Mouse (Mus musculus) Muller cell, postnatal 12 days (primary cell): Measurements from ENCODE around the gene Gtsf1.
A peak's percentile ranks its signal among the peaks of the same experiment; 100 is the strongest.
"Not testable (repeated sequence)": the region's sequence is repeated elsewhere in the genome, so short reads cannot be mapped to it uniquely, and the experiment has no call there.

Source experiments
- DNase-seq: peaks from one replicate; pipeline ENCODE4 v3.0.0-alpha.2; 2015; ENCODE audit errors: inconsistent ontology term

Gene Gtsf1

DNA sequence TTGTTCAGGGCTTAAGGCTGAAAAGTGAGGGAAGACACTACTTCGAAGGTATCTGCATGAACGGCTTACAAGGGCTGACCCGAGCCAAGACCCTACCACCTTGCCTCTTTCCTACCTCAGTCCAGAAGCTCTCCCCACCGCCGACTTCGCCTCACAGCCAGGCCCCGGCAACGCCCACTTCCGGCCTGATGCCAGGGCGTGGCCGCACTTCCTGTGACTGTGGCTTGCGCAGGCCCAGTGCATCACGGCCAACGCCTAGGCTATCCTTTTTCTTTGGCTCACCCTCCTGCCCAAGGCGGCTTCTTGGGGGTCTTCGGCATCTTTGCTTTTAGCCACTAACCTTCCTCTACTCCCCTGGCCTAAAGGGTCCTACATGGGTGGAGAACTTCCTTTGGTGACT is at the start of gene Gtsf1:
Gene Gtsf1, minus strand, starts transcription at position 230 of the 400 bp plus-strand sequence.
- no peak for DNase-seq

DNA sequence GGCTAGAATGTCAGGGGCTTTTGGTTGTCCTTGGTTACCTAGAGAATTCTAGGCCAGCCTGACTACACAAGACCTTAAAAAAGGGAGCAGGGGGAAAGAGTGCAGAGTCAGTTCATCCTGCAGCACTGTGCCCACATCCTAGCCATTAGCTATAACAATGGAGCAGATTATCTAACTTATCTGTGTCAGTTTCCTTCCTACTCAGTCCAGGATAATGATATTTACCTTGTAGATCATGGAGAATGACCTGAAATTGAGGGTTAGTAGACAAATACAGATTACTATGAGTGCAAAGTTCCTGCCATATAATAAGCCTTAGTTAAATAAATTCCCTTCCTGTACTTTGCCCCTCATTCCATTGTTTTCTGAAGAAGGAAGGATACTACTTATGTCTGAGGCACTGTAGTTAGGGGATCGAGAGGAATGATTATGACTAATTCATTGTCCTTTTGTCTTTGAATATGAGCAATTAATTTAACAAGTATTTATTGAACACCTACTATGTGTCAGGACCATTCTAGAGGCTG is 48.9 kb upstream of the Gtsf1 start:
- DNase-seq, result no peak

DNA sequence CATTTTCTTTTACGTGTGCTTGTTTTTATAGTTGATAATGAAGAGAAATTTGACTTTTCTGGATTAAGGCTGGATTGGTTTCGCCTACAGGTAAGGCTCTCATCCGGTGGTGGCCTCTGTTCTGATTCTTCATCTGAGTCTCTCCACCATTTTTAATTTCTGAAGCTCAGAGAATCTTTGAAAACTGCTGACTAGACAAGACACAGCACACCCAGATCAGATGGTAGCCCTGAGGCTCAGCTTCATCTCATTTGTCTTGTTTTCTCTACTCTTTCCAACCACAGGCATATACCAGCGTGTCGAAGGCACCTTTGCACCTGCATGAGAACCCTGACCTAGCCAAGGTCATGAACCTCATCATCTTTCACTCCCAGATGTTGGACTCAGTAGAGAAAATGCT is 43.5 kb upstream of the Gtsf1 start:
- DNase-seq, result no peak

DNA sequence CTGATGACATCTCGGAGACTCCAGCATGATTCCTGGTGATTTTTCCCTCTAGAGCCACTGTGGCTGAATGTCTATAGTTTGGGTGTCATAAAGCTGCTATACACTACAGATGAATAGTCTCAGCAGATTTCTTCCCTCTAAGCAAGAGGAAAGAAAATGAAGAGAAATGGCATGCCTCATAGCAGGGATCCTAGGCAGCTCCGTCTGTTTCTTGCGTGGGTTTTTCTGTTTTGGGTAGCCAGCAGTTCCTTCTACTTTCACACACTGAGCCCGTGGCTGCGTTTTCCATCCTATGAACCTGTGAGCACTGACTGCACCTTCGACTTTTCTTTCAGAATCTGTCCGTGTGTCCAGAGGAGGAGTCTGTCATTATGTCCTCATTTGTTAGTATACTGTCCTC is 42.9 kb upstream of the Gtsf1 start:
- no peak for DNase-seq

DNA sequence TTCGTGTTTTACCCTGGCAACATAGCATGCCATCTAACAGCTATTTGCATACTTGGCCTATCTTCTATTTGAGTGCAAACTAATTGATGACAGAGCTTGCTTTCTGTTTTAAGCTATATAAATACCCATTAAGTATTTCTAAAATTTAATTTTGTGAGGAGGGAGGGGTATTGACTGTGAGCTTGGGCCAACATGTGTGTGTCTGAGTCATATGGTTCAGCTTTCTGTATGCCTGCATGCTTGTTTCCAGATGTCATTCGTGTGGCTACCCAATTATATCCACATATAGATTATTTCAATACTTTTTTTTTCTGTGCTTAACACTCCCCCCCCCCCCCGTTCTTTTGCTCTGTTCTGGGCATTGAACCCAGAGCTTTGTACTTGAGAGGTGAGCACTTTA is 42.0 kb upstream of the Gtsf1 start:
- no peak for DNase-seq

DNA sequence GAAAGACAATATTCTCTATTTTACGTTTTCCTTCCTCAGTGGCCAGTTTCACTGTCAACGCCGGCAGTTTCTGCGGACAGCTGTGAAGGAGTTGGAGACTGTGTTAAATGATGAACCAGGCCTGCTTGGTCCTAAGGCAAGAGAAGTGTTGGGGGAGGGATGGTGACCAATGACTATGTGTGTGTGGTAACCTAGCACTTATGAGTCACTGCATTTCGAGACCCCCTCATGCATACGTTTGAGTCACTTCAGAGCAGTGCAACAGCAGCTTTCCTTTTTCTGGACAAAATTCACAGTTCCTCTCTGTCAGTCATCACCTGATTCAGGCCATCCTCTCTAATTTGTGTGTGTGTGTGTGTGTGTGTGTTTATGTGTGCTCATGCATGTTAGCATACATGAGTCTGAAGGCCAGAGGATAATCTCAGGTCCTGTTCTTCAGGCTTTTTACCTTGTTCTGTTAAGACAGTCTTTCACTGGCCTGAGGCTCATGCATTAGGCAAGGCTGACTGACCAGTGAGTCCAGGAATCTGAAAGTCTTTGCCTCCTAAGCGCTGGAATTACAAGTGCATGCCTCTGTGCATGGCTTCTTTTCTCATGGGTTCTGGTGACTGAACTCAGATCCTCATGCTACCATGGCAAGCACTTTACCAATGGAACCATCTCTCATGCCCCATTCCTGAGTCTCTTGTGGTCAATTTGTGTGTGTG is 41.4 kb upstream of the Gtsf1 start:
- no peak for DNase-seq

DNA sequence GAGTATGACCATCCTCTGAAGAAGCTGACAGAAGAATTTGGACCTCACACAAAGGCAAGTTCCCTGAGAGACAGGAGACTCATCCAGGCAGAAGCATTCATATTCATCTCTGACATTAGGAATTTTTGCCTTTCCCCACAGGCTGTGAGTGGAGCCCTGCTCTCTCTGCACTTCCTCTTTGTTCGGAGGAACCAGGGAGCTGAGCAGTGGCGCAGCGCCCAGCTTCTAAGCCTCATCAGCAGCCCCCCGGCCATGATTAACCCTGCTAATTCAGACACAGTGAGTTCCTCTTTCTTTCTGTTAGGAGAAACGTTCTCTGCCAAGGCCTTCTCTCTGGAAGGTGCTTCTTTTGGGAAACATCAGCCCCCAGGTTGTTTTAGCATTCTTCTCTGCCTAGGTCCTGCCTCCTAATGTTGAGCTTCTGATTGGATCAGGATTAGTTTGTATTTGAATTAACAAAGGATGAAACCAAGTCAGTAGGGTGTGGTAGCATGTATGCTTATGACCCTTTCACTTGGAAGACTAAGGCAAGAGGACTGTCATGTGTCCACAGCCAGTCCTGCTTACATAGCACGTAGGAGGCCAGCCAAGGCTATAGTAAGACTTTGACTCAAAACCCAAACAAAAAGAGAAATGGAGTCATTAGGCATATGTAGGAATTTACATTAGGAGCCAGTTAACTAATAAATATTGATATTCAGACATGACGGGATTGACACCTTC is 32.4 kb upstream of the Gtsf1 start:
- peak; percentile 92 for DNase-seq

DNA sequence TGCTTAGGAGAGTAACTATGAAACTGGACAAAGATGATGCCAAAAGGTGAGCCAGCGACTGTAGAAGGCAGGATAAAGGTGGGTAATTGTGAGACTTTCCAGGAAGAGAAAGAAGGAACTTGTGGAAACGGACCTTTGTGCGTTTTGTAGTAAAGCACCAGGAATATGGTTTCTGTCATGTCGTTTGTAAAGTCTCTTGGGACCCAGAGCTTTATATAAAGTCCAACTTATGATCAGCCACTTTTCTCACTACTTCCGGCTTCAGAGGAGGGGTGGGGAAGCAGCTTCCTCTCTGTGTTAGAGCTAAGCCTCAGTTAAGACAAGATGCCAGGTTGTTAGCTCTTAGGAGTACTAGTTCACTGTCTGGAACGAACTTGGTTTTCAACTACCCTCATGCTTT is 24.2 kb upstream of the Gtsf1 start:
- DNase-seq, result no peak

DNA sequence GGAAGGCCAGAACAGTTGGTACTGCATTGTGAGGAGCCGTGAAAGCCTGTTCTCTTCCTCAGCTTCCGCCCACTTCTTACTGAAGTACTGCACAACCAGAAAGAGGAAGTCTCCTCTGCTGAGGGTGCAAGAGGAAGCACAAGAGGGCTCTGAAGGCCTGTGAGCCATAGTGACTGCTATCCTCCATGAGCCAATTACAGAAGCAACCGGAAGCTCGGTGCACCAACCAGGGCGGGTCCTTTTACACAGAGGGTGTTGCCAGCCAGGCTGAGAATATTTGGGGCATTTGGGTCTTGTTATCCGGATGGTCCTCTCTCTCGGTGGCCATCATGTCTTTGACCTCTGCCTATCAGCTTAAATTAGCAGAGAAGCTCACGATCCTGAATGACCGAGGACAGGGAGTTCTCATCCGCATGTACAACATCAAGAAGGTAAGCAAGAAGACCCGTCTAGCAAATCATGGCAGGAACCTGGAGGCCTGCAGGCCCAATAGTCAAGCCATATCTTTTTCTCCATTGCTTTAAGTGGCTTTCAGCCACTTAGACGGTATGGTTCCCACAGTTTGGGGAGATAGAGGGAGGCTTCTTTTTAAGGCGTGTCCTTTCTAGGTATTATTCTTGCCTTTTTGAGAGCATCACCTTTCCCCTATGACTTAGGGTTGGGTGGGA is 23.4 kb upstream of the Gtsf1 start, which contains the start of gene Nckap1l:
Gene Nckap1l, plus strand, starts transcription at position 244 of the 668 bp plus-strand sequence.
- DNase-seq, result no peak

DNA sequence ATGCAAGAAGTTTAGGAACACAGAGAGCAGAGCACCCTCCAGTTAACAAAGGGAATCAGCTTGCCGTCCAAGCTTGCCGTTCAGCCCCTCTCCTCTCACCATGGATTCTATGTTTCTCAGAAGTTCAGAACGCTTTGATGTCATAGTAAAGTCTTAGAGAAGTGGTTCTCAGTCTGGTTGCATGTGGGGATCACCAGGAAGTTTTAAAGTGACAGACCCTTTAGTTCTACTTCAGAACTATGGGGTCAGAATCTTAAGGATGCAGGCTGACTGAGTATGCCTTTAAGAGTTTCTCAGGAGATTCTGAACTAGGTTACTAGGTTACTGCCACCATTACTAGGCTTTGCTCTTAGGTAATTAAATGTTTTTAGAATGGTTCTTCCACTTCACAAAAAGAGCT is 18.1 kb upstream of the Gtsf1 start, which contains the start of gene Gtsf2:
Gene Gtsf2, minus strand, starts transcription at position 101 of the 400 bp plus-strand sequence.
- no peak for DNase-seq

DNA sequence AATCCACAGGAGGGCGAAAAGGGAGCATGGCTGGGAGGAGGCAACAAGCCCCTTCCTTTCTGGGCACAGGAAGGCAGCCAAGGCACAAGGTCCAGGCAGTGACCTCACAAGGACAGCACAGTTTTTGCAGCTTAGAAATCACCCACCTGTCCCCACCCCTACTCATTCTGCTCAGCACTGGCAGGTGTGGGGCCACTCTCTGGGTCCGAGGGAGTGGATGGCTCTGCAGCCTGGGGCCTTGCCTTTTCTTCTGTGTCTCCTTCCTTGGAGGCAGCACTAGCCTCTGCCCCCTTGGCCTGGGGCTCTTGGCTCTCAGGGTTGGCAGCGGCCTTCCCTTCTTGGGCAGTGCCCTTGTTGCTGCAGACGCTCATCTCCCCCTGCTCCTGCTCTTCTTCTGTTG is 15.7 kb upstream of the Gtsf1 start:
- DNase-seq, result not testable (repeated sequence)

DNA sequence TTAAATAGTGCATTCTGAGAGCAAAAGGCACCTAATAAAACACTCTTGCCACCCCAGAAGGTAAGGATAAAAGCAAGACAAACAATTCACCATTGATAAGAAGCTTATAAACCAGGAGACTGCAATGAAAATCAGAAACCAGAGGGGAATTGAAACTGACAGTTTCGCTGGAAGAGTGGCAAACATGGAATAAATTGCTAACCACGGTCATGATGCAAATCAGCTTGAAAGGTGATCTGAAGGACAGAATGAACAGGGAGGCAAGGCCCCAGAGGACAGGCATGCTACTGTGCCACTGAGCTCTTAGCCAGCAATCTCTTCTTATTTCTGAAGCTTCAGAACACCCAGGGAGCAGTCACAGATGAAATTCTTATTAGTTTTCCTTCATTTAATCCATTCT is 3.3 kb downstream of the Gtsf1 start:
- DNase-seq, result peak; percentile 10

DNA sequence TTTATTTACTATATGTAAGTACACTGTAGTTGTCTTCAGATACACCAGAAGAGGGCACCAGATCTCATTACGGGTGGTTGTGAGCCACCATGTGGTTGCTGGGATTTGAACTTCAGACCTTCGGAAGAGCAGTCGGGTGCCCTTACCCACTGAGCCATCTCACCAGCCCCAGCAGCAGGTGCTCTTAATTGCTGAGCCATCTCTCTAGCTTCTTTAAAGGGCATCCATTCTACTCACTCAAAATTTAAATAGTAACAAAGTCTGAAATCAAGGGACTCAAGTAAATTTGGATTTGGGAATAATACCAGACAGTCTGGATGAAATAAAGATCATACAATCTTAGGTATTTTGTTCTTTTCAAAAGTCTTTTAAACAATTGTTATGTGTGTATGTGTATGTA is 24.7 kb downstream of the Gtsf1 start:
- not testable (repeated sequence) for DNase-seq

DNA sequence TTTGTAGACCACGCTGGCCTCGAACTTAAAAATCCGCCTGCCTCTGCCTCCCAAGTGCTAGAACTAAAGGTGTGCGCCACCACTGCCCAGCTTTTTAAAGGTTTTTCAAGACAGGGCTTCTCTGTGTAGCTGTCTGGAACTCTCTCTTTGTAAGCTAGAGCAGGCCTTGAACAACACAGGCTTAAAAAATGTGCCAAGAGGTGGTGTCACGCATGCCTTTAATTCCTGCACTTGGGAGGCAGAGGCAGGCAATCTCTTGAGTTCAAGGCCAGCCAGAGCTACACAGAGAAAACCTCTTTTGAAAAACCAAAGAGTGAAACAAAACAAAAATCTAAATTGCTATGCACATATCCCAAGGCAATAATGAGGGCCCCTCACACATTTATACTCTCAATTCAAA is 28.9 kb downstream of the Gtsf1 start:
- DNase-seq, result no peak

DNA sequence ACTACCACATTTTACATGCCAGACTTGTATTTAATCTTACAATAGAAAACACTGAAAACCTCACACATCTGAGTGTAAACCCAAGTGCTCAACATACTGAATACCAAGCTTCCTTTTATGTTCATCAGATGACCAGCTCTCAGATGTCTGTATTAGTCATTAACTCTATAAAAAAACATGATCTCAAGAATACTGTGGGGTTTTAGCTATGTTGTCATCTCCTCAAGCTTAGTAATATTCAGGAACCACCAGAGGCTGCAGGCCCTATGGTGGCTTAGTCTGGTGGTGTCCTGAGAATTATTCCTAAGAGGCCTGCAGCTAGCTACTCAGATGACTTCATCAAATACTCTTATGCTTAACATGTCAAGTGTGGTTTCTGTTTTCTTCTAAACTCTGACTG is 36.7 kb downstream of the Gtsf1 start:
- peak; percentile 49 for DNase-seq

DNA sequence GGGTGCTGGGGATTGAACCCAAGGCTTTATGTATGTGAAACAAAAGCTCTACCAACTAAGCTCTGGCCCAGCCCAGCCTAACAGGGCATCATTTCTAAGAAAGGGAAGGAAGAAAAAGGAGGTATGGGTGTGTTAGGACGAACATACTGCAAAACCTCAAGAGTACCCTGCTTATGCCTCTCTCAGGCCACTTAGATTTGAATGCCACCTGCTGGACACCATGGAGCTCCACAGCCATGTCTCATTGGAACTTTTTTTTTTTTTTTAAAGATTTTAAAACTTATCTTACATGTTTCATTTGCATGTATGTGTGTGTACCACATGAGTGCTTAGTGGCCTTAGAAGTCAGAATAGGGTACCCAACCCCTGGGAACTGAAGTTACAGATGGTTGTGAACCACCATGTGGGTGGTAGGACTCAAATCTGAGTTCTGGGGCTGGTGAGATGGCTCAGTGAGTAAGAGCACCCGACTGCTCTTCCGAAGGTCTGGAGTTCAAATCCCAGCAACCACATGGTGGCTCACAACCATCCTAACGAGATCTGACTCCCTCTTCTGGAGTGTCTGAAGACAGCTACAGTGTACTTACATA is 41.6 kb downstream of the Gtsf1 start:
- DNase-seq, result no peak

DNA sequence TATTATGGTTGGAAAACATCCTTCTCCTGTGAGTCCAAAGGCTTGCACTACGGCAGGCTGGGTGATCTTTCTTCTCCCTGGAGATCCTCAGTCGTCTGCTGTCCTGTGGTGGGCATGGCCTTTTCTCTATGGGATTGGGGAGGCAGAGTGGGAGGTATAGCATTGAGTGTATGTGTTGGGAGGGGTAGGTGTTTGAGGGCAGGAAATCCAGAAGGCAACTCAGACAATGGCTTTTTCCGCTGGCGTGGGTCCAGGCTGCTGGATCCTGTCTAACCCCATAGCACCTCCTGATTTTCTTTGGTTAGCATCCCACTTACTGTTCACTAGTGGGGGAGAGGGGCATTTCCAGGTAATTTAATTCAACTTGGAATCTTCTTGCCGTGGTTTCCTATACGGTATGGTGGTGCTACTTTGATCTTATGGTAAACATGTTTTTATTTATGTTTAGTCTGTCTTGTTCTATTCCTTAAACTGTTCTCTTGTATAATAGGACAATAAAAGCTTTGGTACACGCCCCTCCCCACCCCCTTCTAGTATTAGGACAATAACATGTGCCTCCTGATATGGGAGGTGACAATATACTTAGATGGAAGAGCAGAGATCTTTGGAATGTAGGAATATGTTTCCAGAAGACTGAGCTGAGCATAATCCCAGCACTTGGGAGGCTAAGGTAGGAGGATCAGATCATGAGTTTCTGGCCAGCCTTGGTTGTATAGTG is 46.3 kb downstream of the Gtsf1 start:
- no peak for DNase-seq

DNA sequence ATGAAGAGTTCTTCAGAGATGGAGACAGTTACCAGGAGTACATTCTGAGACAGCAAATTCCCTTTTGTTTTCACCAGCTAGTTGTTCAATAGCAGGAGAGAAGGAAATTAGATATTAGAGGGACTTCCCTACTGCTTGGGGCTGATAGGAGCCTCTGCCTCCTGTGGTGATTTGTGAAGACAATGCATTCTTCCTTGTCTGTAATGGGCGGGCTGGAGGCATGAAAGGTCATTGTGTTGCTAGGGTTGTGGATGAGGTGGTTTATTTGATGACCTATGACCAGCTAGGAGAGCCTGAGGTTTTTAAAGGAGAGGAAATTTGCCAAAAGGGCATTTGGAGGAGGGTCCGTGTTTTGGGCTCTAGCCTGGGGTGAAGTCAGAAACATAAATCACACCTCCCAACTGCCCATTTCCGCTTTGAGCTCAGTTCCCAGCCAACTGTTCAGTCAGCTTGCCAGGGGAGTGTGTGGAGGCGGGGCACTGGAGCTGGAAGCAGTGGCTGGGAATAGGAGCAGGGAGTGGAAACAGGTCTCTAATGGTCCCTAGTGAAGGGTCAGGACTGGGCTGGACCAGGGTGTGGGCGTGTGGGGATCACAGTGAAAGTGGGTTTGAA is 47.4 kb downstream of the Gtsf1 start:
- DNase-seq, result peak; percentile 52

DNA sequence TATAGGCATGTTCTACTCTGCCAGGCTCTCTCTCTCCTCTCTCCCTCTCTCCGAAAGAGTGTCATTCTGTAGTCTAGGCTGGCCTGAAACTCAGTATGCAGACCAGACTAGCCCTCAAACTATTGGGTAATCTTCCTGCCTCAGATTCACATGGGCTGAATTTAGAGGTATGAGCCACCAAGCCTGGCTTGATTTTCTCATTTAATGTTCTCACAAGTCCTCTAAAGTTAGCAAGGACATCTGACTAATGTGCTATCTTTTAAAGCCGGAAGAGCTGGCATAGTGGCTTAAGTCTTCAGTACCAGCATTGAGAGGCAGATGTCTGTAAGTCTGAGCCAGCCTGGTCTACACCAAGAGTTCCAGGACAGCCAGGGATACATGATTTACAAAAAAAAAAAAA is 48.2 kb downstream of the Gtsf1 start:
- DNase-seq, result no peak

DNA sequence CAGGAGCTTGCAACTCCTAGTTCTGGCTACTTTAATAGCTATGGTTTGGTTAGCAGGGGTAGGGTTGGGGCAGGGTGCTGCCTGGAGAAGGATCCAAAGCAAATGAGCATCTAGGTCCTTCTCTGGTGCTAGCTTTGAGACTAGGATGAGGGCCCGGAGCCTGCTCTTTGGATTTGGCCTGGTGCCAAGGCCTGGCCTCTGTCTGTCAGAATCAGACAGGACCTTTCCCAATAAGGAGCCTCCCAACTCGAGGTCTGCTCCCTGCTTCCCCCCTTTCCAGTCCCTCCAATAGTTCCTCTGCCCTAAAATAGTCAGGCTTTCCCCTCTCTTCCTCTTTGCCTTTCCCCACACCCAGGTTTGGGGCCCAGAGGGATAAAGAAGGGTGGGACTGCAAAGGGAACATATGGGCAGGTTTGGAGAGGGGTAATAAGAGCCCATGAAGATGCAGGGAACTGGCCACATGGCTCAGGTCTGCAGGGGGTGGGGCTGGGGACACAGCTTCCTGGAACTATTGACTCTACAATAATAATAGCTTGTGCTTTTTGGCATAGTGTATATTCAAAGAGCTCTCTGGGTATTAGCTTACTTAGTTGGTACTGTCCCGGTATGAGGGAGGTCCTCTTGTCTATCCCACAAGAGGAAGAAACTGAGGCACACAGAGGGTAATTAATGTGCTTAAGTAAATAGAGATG is 51.5 kb downstream of the Gtsf1 start:
- DNase-seq, result no peak
